Mouse (Mus musculus) cerebellum, adult 2 months (tissue): ENCODE data around the gene Nrxn2. TPM values are rescaled to one million over a fixed set of nuclear protein-coding genes. Genes with fewer than 3 reads are reported as not detected.
A peak's percentile ranks its signal among the peaks of the same experiment; 100 is the strongest.

Experiments used
- DNase-seq, 2 experiments: peaks; one replicate each; pipeline ENCODE4 v3.0.0; 2021
- H3K27ac ChIP-seq: fragments of 200-500 bp; 2 replicates; pipeline ENCODE4 v1.5.1; 2012; ENCODE audit warnings: low read length, control low read depth, inconsistent platforms; ENCODE audit not compliant: insufficient read depth
- H3K27me3 ChIP-seq: fragments of 200-500 bp; 2 replicates; pipeline ENCODE4 v1.6.1; 2012; ENCODE audit warnings: inconsistent platforms, mild to moderate bottlenecking, low read length, moderate library complexity; ENCODE audit not compliant: control insufficient read depth, insufficient read depth
- H3K4me1 ChIP-seq: fragments of 200-500 bp; 2 replicates; pipeline ENCODE4 v1.6.1; 2011; ENCODE audit warnings: low read length; ENCODE audit not compliant: control insufficient read depth, insufficient read depth
- H3K4me3 ChIP-seq: fragments of 200-500 bp; replicated peaks from 2 replicates; pipeline ENCODE3; 2011; ENCODE audit warnings: mild to moderate bottlenecking, low read depth, low read length, control low read depth; ENCODE audit not compliant: insufficient read depth
- CTCF ChIP-seq: fragments of 200-500 bp; IDR thresholded peaks from 2 replicates; pipeline ENCODE4 v1.5.1; 2011; ENCODE audit warnings: low read depth, mild to moderate bottlenecking, control low read depth, low read length, moderate library complexity, borderline replicate concordance; ENCODE audit not compliant: insufficient read depth
- POLR2A ChIP-seq: fragments of 200-500 bp; IDR thresholded peaks from 2 replicates; pipeline ENCODE4 v1.6.1; 2011; ENCODE audit warnings: low read length, control low read depth, borderline replicate concordance; ENCODE audit not compliant: insufficient read depth
- WGBS: fragments of 180-500 bp; shearing (Covaris S2); methylation state at CpG from one replicate; pipeline ENCODE4 v1.1.7; 2018; 5-methylcytosine and 5-hydroxymethylcytosine counted together
- polyA plus RNA-seq: library from polyadenylated mRNA; depleted of rRNA; stranded (reverse); fragments of >200 nt; gene quantifications from 2 replicates; pipeline ENCODE4 v1.2.3, GENCODE M21; 2012

The Nrxn2 gene
- polyA plus RNA-seq, 1 experiment = 420 TPM

DNA sequence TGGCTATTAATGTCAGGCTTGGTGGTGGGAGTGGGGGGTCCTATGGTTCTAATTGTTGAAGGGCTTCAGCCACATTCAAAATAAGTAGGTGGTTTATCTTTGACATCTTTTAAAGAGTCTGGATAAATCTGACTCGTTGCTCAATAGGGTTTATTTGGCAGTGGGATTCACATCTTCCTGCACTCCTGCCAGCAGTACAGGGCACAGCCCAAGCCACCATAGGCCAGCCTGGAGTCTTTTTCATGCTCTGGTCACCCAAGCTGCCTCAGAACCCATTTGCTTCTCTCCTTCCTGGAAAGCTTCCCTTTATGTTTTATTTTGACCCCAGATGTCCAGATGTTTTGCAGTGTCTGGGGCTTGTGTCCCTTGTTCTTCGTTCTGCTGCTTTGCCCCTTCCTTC, 41.9 kb upstream of the Nrxn2 start:
- TF ChIP-seq CTCF = no peak
- no peak for TF ChIP-seq POLR2A
- H3K4me1 ChIP-seq = peaks cover 35% of the 10 kb centered on the region
- no peak overlapping the region for H3K4me3 ChIP-seq
- H3K27ac ChIP-seq = peak overlapping the region; percentile 36
- peak in 1 of 2 experiments; percentile 10 for DNase-seq
- no peaks in the 10 kb centered on the region; the same call in 1 of the 2 replicates for H3K27me3 ChIP-seq
- 32% methylated on average over 2 of the region's 2 CpGs for WGBS

DNA sequence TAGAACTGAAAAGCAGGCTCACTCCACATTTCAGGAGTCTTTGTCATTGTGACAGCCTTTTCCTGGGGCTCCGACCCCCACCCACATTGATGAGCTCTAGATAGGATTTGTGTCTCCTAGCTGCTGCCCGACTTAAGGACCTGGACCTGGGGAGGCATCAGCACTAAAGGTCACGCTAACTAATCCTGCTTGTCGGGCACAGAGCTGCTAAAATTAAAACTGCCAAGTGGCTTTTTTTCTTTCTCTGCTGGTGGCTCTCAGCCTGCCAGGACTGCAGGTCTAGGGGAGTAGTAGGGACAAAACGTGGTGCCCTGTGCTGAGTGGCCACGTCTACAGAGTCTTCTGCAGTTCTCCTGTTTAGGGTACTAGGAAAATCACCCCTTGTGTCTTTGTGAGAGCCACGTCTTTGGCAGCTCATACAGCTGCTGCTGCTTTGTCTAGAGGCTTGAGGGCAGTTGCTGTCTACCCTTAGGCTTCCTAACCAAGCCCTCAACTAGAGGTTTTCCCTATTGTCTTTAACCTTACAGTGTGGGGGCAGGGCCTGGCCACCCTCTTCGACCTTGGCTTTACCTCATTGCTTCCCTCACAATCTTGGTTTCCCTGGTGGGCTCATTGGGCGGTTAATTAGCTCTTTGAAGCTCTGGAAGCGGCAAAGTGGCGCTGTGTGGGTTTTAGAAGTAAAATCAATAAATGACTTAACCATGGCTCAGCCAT, 41.0 kb upstream of the Nrxn2 start:
- peak overlapping the region; percentile 87 for H3K27ac ChIP-seq
- 26% methylated on average over 11 of the region's 11 CpGs for WGBS
- peak in 1 of 2 experiments; percentile 75 for DNase-seq
- no peak overlapping the region for H3K4me3 ChIP-seq
- no peaks in the 10 kb centered on the region; the same call in 1 of the 2 replicates for H3K27me3 ChIP-seq
- H3K4me1 ChIP-seq = peaks cover 40% of the 10 kb centered on the region
- no peak for TF ChIP-seq POLR2A
- TF ChIP-seq CTCF = no peak

DNA sequence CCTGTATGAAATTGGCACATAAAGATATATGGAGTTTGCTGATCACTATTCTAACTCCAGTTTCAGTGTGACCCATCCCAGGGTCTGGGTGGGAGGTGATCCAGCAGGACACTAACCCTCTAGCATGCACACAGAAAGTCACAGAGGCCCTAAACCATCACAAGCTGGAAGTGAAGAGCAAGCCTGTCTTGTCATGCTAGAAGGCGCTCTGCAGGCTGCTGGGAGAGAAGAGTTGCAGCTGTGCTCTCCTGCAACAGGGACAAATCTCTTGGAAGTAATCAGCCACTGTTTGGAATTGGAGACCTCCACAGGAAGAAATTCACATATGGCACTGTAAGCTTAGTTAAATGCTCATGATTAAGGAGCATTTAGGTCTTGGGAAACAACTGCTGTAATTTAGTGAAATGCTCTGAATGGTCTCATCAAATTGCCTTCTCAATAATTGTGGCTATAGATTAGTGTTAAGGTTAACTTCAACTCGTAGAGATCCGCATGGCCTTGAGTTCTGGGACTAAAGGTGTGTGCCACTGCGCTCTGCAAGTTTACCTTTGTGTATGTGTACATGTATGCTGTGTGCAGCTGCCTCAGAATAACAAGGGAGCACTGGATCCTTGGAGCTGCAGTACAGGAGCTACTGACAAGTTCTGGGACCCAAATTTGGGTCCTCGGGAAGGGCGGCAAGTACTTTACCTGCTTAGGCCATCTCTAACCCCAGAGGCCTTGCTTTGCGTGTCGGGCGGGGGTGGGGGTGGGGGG, 37.9 kb upstream of the Nrxn2 start:
- no peak for DNase-seq
- H3K4me3 ChIP-seq = no peak overlapping the region
- 97% methylated on average over 9 of the region's 9 CpGs for WGBS
- no peaks in the 10 kb centered on the region for H3K27me3 ChIP-seq
- H3K4me1 ChIP-seq = peaks cover 57% of the 10 kb centered on the region
- TF ChIP-seq CTCF (no peak), POLR2A (no peak)
- H3K27ac ChIP-seq = no peak overlapping the region

DNA sequence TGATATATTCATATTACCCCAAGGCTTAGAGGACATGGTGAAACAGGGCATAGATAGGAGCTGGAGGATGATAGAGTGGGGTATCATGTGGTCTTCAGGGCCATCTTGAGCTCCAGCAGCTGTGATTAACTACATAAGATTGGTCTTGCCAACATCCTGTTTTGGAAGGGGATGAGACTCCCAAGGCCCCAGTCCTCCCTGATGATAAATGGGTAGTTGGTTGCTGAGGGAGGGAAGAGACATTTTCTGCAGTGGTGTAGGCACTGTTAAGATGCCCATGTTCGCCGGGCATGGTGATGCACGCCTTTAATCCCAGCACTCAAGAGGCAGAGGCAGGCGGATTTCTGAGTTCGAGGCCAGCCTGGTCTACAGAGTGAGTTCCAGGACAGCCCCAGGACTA, 37.3 kb upstream of the Nrxn2 start:
- DNase-seq = no peak
- no peak for TF ChIP-seq POLR2A
- no peak for TF ChIP-seq CTCF
- Histone ChIP-seq H3K27me3 (no peaks in the 10 kb centered on the region), H3K4me3 (no peak overlapping the region), H3K4me1 (peaks cover 55% of the 10 kb centered on the region), H3K27ac (no peak overlapping the region)
- WGBS = 92% methylated on average over 5 of the region's 5 CpGs

DNA sequence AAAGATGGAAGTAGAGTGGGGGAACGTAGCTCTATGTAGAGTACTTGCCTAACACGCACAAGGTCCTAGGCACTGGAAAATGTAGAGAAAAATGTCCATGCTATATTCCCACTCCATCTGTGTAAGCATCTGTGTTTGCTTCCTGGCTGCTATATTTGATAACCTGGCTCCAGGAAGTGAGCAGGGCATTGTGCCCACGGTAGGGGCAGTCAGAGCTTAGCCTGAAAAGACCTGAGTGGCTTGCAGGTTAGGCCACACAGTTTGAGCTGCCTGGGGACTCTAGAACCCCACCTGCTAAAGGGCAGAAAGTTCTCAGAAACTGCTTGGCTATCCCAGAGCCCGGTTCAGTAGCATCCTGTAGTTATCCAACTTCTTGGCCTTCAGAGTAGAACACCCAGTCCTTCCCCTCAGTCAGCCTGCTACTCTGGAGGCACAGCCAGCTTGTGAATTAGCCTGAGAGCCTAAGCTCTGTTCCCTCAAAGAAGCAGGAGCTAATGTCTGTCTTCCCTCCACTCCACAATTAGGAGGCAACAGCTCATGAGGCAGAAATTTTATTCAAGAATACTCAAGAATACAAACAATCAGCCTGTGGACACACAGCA, 36.1 kb upstream of the Nrxn2 start:
- peak; percentile 75 to 84 for DNase-seq
- Histone ChIP-seq H3K27me3 (no peaks in the 10 kb centered on the region), H3K4me1 (peaks cover 56% of the 10 kb centered on the region), H3K27ac (peak overlapping the region; percentile 32), H3K4me3 (no peak overlapping the region)
- 9% methylated on average over 4 of the region's 4 CpGs for WGBS
- TF ChIP-seq POLR2A = peak; percentile 13; the same call in 1 of the 2 replicates
- no peak for TF ChIP-seq CTCF

DNA sequence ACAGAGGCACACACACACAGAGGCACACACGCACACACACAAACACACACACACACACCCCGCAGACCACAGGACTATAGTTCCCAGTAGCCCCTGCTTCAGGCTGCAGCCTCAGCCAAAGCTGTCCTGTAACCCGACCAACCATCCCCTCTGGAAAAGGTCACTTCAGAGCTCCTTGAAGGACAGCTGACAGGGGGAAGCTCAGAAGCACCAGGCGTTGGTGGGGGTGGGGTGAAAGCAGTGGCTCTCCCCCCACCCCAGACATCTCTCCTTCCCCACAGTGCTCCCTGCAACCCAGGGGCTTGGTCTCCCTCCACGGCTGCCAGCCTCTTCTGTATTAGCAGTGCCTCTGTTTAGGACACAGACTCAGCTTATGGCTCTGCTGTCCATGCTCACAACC, 35.1 kb upstream of the Nrxn2 start:
- 56% methylated on average over 5 of the region's 5 CpGs for WGBS

DNA sequence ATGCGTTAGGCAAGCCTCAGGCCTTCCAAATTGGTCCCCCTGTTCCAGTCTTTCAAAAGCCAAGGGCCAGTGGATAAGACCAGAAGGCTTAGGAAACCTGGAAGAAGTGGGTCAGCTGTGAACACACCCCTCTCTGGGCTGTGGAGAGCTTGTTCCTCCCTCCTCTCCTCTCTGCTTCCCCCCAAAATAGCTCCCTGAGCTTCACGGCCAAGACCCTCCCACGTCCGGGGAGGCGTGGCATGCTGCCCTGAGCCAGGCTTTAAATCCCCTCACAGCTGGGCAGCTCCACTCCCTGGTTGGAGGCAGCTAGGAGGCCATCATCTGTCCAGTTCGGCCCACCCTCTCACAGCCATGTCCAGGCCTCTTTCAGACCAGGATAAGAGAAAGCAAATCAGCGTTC, 34.4 kb upstream of the Nrxn2 start, which contains the start of gene Pygm:
Gene Pygm, plus strand, starts transcription at position 272 of the 400 bp plus-strand sequence.
- TF ChIP-seq CTCF (no peak), POLR2A (no peak)
- peak; percentile 49 to 55 for DNase-seq
- peaks cover 62% of the 10 kb centered on the region for H3K4me1 ChIP-seq
- no peak within 1 kb of the TSS for H3K4me3 ChIP-seq
- peak within 1 kb of the TSS; percentile 23 for H3K27ac ChIP-seq
- H3K27me3 ChIP-seq = no peaks in the 10 kb centered on the region
- WGBS = 26% methylated on average over 7 of the region's 7 CpGs

More for the DNA sequence above, 35.1 kb upstream of the Nrxn2 start:
- Histone ChIP-seq H3K4me3 (no peak overlapping the region), H3K27ac (peak overlapping the region; percentile 2; the same call in 1 of the 2 replicates), H3K4me1 (peaks cover 59% of the 10 kb centered on the region), H3K27me3 (no peaks in the 10 kb centered on the region)
- no peak for DNase-seq
- TF ChIP-seq POLR2A (no peak), CTCF (no peak)
